Mouse (Mus musculus) thymus, adult 2 months (tissue): Measurements from ENCODE around the gene Mycbp2. TPM values are rescaled to one million over a fixed set of nuclear protein-coding genes. Genes with fewer than 3 reads are reported as not detected.
A peak's percentile ranks its signal among the peaks of the same experiment; 100 is the strongest.

ENCODE experiments used
- DNase-seq: peaks from one replicate; pipeline ENCODE4 v3.0.0; 2021
- H3K27ac ChIP-seq: fragments of 200-500 bp; 2 replicates; pipeline ENCODE4 v1.5.1; 2012; ENCODE audit warnings: low read length, control low read depth; ENCODE audit not compliant: control insufficient read depth, insufficient read depth
- H3K27me3 ChIP-seq: fragments of 200-500 bp; 2 replicates; pipeline ENCODE4 v1.6.1; 2012; ENCODE audit warnings: mild to moderate bottlenecking, low read length, moderate library complexity, mixed read lengths; ENCODE audit not compliant: control insufficient read depth, insufficient read depth
- H3K36me3 ChIP-seq: fragments of 200-500 bp; 2 replicates; pipeline ENCODE4 v1.6.1; 2012; ENCODE audit warnings: mild to moderate bottlenecking, low read length, moderate library complexity; ENCODE audit not compliant: control insufficient read depth, insufficient read depth
- H3K4me1 ChIP-seq: fragments of 200-500 bp; replicated peaks from 2 replicates; pipeline ENCODE4 v1.6.1; 2012; ENCODE audit warnings: low read length; ENCODE audit not compliant: control insufficient read depth, insufficient read depth
- H3K4me3 ChIP-seq: fragments of 200-500 bp; 2 replicates; pipeline ENCODE4 v1.5.1; 2012; ENCODE audit warnings: mild to moderate bottlenecking, low read length, control low read depth, moderate library complexity; ENCODE audit not compliant: control insufficient read depth, insufficient read depth
- CTCF ChIP-seq: fragments of 200-500 bp; IDR thresholded peaks from 2 replicates; pipeline ENCODE4 v1.5.1; 2012; ENCODE audit warnings: mild to moderate bottlenecking, control low read depth, low read length, moderate library complexity, borderline replicate concordance; ENCODE audit not compliant: control insufficient read depth, poor library complexity, insufficient read depth; ENCODE audit errors: extremely low read depth
- POLR2A ChIP-seq: fragments of 200-500 bp; IDR thresholded peaks from 2 replicates; pipeline ENCODE4 v1.6.1; 2012; ENCODE audit warnings: mild to moderate bottlenecking, low read length, control low read depth, moderate library complexity; ENCODE audit not compliant: control insufficient read depth, poor library complexity, insufficient read depth; ENCODE audit errors: extremely low read depth
- WGBS: fragments of 180-500 bp; shearing (Covaris S2); methylation state at CpG from one replicate; pipeline ENCODE4 v1.1.7; 2018; 5-methylcytosine and 5-hydroxymethylcytosine counted together
- polyA plus RNA-seq: library from polyadenylated mRNA; depleted of rRNA; stranded (reverse); fragments of >200 nt; gene quantifications from 2 replicates; pipeline ENCODE4 v1.2.3, GENCODE M21; 2012; rRNA removed

Mycbp2 gene
- 36.1 and 37.9 TPM in 2 replicates for polyA plus RNA-seq

DNA sequence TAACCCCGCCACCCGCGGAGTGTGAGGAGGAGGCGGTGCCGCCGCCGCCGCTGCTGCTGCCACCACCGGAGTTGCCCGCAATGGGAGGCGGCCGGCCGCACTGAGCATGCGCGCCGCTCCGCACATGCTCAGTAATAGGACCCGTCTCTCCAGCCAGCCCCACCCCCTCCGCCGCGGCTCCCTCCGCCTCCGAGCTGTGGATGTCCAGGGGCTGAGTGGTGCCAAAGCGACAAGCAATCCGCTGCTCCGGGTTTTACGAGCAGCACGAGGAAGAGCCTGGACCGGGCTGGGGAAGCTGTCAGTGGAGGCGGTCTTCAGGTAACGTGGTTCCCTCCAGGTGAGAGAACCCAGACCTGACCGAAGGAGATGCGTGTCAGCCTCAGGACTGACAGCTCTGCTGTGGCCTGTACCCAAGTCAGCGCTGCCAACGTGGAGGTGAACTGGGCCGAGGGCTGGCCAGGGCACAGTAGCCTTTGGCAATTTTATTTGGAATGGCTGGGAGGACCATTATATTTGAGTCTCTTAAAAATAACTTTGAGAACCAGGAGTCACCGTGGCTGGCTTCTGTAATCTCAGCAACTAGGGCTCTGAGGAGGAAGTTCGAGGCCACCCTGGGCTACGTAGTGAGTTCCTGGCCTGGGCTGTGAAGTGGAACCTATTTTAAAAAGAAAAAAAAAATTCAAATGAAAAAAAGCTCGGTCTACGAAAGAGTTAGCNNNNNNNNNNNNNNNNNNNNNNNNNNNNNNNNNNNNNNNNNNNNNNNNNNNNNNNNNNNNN is at the start of gene Mycbp2:
Mycbp2 (minus strand) TSS at position 86 of the 777 bp plus-strand sequence.
- peaks cover 9% of the 10 kb centered on the region for H3K4me1 ChIP-seq
- no peaks in the 10 kb centered on the region for H3K36me3 ChIP-seq
- WGBS = 3% methylated on average over 39 of the region's 41 CpGs
- peak within 1 kb of the TSS; percentile 16; the same call in 1 of the 2 replicates for H3K27ac ChIP-seq
- no peaks in the 10 kb centered on the region for H3K27me3 ChIP-seq
- peak; percentile 96 for DNase-seq
- peak within 1 kb of the TSS; percentile 85 for H3K4me3 ChIP-seq
- TF ChIP-seq POLR2A (peak; percentile 85), CTCF (peak; percentile 6; the same call in 1 of the 2 replicates)

DNA sequence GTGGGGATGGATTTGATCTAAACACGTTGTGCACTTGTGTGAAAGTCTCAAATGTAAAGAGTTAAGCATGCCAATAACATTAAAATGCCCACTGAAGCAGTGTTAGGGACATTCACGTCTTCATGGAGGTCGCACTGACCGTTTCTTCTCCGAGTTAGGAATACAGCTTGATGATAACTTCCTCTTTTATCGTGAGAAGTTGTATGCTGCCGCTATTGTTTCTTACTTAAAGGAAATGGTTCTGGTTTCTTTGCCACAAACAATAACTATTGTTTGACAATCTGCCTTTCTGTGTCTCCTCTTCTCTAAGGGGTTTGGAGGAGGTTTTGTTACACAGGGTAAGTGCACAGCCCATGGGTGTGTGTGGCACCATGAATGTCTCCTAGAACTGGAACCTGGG is 45.8 kb upstream of the Mycbp2 start:
- Histone ChIP-seq H3K27ac (no peak overlapping the region), H3K4me3 (no peak overlapping the region), H3K4me1 (no peaks in the 10 kb centered on the region), H3K27me3 (no peaks in the 10 kb centered on the region), H3K36me3 (no peaks in the 10 kb centered on the region)
- 15% methylated on average over 7 of the region's 7 CpGs for WGBS
- TF ChIP-seq POLR2A = no peak
- no peak for TF ChIP-seq CTCF
- DNase-seq = no peak

DNA sequence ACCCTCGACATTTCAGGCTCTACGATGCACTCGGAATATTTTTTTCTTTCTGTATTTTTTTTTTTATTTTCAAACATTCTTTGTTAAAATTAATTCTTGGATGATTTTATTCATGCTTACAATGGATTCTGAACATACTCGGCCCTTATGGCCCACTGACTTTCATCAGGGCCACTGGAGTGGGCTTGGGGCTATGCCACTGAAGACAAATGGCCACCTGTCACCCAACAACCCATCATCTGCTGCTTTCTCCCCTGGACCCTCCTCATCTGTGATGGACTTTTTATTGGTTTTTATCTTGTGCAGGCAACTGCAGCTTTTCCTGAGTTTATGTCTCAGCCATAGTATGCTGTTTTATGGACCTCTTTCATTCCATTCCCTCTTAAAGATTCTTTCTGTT is 40.8 kb upstream of the Mycbp2 start:
- no peaks in the 10 kb centered on the region for H3K36me3 ChIP-seq
- H3K4me1 ChIP-seq = no peaks in the 10 kb centered on the region
- no peak overlapping the region for H3K4me3 ChIP-seq
- no peak overlapping the region for H3K27ac ChIP-seq
- H3K27me3 ChIP-seq = no peaks in the 10 kb centered on the region
- no peak for DNase-seq
- 95% methylated on average over 4 of the region's 4 CpGs for WGBS
- TF ChIP-seq POLR2A = no peak

DNA sequence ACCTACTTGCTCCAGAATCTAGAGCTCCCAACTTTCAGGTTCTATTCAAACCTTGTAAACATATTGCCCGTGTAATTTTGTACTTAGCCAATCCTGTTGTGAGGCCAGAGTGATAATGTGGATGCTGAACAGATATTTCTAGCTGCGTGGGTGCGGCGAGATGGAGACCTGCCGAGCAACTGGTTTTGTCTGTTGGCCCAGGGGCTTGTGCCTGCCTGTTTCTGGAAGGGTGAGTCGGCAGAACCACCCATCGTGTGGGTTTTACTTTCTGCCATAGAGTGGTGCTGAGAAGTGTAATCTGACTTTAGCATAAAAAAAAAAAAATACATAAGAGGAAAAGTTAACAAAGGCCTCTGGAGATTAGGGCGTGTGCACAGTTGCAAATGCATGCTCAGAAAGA is 40.3 kb upstream of the Mycbp2 start:
- no peaks in the 10 kb centered on the region for H3K27me3 ChIP-seq
- DNase-seq = no peak

DNA sequence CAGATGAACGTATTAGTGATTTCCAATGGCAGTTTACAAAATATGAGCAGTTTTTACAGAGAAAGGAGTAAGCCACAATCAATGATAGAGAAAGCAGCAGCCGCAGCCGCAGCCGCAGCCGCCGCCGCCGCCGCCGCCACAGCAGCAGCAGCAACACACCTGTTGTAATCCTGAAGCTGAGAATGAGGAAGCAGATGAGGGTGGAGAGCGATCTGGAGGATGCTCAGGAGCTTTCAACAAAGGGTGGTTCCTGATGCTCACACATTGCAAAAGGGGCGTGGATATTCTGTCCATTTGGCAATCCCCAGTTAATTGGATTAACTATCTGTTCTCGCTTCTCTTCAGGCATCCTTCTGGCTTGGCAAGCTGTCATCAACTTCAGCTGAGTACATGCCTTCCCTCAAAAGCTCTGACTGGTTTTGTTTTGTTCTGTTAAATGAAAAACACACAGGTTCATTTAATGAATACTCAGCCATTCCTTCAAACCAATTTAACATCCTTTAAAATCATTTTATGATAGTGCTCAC is 38.5 kb upstream of the Mycbp2 start:
- Histone ChIP-seq H3K4me3 (no peak overlapping the region), H3K27me3 (no peaks in the 10 kb centered on the region), H3K4me1 (no peaks in the 10 kb centered on the region), H3K36me3 (no peaks in the 10 kb centered on the region), H3K27ac (no peak overlapping the region)
- no peak for DNase-seq
- 96% methylated on average over 13 of the region's 13 CpGs for WGBS
- TF ChIP-seq POLR2A (no peak), CTCF (no peak)

More for the DNA sequence above, 40.3 kb upstream of the Mycbp2 start:
- Histone ChIP-seq H3K4me1 (no peaks in the 10 kb centered on the region), H3K36me3 (no peaks in the 10 kb centered on the region), H3K4me3 (no peak overlapping the region), H3K27ac (no peak overlapping the region)
- WGBS = 80% methylated on average over 8 of the region's 8 CpGs
- no peak for TF ChIP-seq CTCF
- no peak for TF ChIP-seq POLR2A

DNA sequence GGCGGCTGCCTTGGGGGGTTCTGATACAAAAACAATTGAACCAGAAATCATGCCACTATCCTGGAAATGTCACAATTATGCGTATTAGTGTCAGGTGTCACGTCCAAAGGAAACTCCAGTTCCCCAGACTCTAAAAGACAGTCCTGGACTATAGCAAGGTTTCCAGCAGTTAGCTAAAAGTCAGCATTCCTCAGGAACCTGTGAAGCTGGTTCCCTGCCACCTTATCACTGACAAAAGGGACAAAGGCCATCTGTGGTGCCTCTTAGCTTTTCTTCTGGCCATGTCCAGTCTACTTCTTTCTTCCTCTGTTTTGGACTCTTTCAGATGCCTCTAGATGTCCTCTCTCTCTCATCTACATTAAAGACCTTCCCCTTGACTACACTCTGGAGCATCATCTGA is 32.1 kb upstream of the Mycbp2 start:
- no peak for DNase-seq
- Histone ChIP-seq H3K27ac (no peak overlapping the region), H3K27me3 (no peaks in the 10 kb centered on the region), H3K4me3 (no peak overlapping the region), H3K36me3 (no peaks in the 10 kb centered on the region), H3K4me1 (no peaks in the 10 kb centered on the region)
- TF ChIP-seq POLR2A = no peak
- 97% methylated on average over 3 of the region's 3 CpGs for WGBS

DNA sequence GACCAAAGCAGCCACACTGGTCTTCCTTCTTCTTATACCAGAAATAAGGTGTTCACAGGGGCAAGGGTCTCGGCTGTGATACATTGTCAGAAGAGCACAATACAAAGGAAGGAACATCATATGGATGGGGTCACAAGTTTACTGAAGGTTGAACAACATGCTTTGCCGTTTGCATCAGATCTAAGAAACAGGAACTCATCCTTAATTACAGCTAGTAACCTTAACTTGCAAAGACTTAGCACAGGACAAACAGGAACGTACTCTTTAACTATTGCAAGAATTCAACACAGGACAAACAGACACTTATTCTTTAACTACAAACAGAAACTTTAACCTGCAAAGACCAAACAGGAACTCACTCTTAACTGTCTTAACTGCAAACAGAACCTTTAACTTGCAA is 30.2 kb upstream of the Mycbp2 start:
- Histone ChIP-seq H3K4me3 (no peak overlapping the region), H3K27me3 (no peaks in the 10 kb centered on the region), H3K36me3 (no peaks in the 10 kb centered on the region), H3K27ac (no peak overlapping the region), H3K4me1 (no peaks in the 10 kb centered on the region)
- DNase-seq = no peak
- TF ChIP-seq CTCF (no peak), POLR2A (no peak)
- 70% methylated on average over 3 of the region's 3 CpGs for WGBS
